Mouse (Mus musculus): ENCODE data around the gene Plbd2. TPM values are rescaled to one million over a fixed set of nuclear protein-coding genes. Genes with fewer than 3 reads are reported as not detected.

Plbd2 gene
- polyA plus RNA-seq, 1 experiment from 2014 or later = 32.3 TPM

Other genes starting within 250 kb of the Plbd2 start
- gene Lhx5, start 71.9 kb downstream of the Plbd2 start, polyA plus RNA-seq (2015; fragmentation: Nextera tagmentation; extraction: Ambion mirVana) = 48.9 and 50.7 TPM in 2 replicates
- gene Sdsl, start 30.8 kb downstream of the Plbd2 start, polyA plus RNA-seq (2015; fragmentation: Nextera tagmentation; extraction: Ambion mirVana) = 6.4 and 6.7 TPM in 2 replicates
- not detected in 2 replicates for gene Sds, start 27.1 kb downstream of the Plbd2 start, polyA plus RNA-seq (2015; fragmentation: Nextera tagmentation; extraction: Ambion mirVana)
- gene Slc8b1, start 7.5 kb upstream of the Plbd2 start, polyA plus RNA-seq (2015; fragmentation: Nextera tagmentation; extraction: Ambion mirVana) = 2.5 and 4.1 TPM in 2 replicates
- 18.2 and 18.7 TPM in 2 replicates for gene Tpcn1, start 85.0 kb upstream of the Plbd2 start, polyA plus RNA-seq (2015; fragmentation: Nextera tagmentation; extraction: Ambion mirVana)
- gene Iqcd, start 85.4 kb upstream of the Plbd2 start, polyA plus RNA-seq (2015; fragmentation: Nextera tagmentation; extraction: Ambion mirVana) = 2.4 and 2.6 TPM in 2 replicates
- gene Rita1, start 109.0 kb upstream of the Plbd2 start, polyA plus RNA-seq (2015; fragmentation: Nextera tagmentation; extraction: Ambion mirVana) = 26.2 TPM in 2 replicates
- gene Ddx54, start 109.1 kb upstream of the Plbd2 start, polyA plus RNA-seq (2015; fragmentation: Nextera tagmentation; extraction: Ambion mirVana) = 44.0 and 47.7 TPM in 2 replicates
- 0.28 and 0.49 TPM in 2 replicates for gene Cfap73, start 130.6 kb upstream of the Plbd2 start, polyA plus RNA-seq (2015; fragmentation: Nextera tagmentation; extraction: Ambion mirVana)
- gene Rasal1, start 145.2 kb upstream of the Plbd2 start, polyA plus RNA-seq (2015; fragmentation: Nextera tagmentation; extraction: Ambion mirVana) = 0.14 TPM in 2 replicates
- gene Dtx1, start 208.3 kb upstream of the Plbd2 start, polyA plus RNA-seq (2015; fragmentation: Nextera tagmentation; extraction: Ambion mirVana) = 34.5 and 34.8 TPM in 2 replicates
- gene Oas2, start 246.2 kb upstream of the Plbd2 start, polyA plus RNA-seq (2015; fragmentation: Nextera tagmentation; extraction: Ambion mirVana) = 0.14 and 0.25 TPM in 2 replicates